Mouse (Mus musculus) left cerebral cortex, adult 9 months (tissue): ENCODE measurements at regions not wholly inside any gene's neighbourhood (a gene's known extent, or its start where the extent isn't known, plus 50 kb on each side); places are given as distances from the start of the nearest gene placed in this dataset.
A peak's percentile ranks its signal among the peaks of the same experiment; 100 is the strongest.

ENCODE experiments used
- DNase-seq, 2 experiments: peaks; one replicate each; pipeline ENCODE4 v3.0.0; 2022; ENCODE audit warnings: low spot score in 2 of 2

DNA sequence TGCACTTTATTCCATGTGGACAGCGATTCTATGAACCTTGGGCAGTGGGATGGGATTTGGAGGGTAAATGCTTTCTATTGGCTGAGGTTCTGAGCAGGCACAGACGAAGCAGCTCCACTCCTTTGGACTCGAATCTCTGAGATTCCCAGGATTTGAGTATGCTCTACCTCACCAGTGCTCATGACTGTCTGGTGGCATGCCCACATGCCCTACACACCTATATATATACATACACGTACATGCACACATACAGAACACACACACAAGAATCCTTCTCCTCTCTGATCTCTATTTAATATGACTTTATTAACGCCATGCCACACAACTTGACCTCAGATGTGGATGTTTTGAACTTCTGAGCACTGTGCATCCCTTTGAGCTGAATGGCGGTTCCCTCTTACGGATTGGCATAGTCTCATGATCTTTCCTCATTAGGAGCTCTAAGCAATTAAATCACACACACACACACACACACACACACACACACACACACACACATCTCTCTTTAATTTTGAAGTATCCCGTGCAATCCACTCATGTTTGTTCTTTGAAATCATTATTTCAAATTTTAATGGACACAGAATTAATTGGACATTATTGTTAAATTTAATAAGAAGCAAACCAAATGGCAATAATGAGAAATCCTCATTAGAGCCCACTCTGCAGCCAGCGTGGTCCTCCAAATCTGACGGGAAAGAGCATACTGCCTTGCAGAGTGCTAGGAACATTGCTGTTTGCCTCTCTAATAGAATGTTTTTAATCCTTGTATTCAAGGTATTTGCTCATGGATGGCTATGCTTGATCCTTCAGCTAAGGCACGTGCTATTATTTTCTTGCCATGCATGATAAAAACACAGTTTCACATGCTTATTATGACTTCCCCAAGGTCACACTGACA, 205.1 kb upstream of the Kirrel3 start:
- no peak for DNase-seq

DNA sequence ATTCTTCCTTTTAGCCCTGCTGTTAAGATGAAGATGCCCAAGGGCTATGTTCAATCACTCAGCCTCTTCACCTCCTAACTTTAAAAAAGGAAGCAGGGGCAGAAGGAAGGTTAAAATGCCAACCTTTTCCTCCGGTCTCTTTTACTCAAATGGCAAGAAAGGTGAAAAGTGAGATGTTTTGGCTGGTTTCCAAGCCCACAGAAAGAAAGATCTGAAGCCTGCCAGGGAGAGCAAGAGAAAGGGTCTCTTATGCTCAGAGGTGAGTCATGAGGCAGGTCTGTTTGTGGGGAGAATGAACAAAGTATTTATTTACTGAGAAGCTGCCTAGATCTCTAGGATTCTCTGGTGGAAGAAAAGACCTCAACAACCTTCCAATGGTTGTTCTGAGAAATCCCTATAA, 162.1 kb upstream of the Kirrel3 start:
- DNase-seq, result no peak

DNA sequence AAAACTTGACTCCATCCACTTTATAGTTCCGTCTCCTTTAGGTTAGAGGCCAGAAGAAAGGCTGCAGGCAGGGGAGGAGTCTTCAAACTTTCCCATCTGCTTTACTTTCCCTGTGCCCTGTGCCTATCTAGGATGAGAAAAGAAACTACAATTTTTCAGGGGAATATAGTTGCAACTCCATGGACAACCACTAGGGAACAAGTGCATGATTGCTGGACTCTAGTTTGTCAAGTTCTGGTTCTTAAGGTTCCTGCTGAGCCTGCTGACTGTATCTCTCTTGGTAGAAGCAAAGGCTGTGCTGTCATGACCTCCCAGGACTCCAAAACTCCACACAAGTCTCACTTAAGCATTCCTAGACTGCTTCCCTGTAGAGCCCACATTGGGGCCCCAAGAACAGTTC, 157.0 kb upstream of the Kirrel3 start:
- DNase-seq, result no peak

DNA sequence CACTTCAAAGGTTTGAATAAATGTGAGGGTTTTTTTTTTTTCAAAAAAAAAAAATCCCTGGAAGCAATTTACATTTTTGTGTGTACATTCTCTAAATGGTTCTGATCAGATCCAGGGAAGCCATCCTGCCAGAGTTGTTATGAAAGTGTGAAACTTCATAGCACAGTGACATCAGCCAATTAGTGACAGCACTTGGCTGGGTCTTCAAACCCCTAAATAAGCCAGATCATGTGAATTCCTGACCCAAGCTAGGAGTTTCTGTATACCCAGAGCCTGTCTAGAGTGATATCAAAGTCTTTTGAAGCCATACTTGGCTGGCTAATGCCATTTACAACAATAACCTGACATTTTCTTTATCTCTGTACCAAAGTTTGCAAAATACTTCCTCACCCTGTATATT, 151.6 kb upstream of the Kirrel3 start:
- no peak for DNase-seq

GRCm38 (mm10) chr9:34334555-34335468, 150.9 kb upstream of the Kirrel3 start:
- DNase-seq, result no peak

GRCm38 (mm10) chr9:34348442-34348841, 137.3 kb upstream of the Kirrel3 start:
- no peak for DNase-seq

DNA sequence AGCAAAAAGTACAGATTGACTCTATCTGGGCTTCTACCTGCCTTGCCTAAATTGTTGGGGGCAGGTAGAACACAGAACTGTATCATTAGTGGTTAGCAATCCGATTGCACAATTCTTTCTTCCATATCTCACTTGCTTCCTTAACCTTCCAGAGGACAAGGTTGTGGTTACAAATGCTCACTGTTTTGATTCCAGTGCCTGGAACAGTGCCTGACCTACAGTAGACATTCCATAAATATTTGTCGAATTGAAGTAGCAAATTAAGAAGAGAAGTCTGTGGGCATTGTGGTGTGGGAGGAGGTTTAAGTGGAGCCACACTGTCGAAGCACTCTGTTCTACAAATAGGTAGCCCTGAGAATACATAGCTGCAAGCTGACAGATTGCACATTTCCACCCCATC, 135.7 kb upstream of the Kirrel3 start:
- no peak for DNase-seq

DNA sequence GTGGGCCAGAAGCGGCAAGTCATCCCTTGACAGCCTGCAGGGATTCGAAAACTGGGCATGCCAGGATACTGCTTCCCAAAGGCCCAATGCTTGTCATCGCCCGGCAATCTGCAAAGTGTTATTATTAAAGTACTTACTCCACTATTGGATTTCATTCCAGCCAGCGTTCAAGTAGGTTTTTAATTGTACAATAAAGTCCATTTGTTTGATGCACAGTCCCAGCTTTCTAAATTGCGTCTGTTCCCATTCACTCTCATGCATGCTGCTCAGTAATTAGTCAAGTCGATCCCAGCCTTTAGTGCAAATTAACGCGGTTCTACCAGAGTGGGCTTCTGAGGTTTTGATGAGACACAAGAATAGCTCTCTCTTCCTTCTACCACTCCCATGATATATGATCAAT, 131.9 kb upstream of the Kirrel3 start:
- DNase-seq, result no peak

DNA sequence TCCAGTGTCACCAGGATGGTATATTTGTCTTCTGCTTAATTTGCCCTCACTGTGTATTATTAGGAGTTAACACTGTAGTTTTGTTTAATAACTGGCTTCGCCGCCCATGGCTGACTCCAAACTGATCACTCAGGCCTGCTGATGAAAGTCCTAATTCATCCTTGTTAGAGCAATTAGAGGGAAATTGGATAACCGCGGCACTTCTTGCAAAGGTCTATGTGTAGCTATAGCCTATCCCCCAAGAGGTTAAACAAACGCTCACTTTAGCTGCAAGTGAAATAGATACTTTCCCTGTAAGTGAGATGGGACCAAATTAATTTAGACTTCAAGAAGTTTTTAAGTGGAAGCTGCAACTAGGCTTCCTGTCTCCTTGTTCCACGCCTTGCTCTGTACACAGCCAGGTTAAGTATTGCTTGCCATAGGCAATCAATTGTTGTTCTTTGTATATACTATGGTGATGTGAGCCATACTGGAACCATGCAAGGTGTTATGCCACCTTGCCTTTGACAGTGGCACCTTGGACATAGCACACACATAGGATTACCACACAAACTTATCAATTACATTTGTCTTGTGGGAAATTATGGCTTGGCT, 130.9 kb upstream of the Kirrel3 start:
- DNase-seq, result no peak

- DNase-seq, result no peak
Measured at GRCm38 (mm10) chr9:34370686-34371398, 114.9 kb upstream of the Kirrel3 start.

GRCm38 (mm10) chr9:34375187-34375586, 110.5 kb upstream of the Kirrel3 start:
- DNase-seq, result no peak

DNA sequence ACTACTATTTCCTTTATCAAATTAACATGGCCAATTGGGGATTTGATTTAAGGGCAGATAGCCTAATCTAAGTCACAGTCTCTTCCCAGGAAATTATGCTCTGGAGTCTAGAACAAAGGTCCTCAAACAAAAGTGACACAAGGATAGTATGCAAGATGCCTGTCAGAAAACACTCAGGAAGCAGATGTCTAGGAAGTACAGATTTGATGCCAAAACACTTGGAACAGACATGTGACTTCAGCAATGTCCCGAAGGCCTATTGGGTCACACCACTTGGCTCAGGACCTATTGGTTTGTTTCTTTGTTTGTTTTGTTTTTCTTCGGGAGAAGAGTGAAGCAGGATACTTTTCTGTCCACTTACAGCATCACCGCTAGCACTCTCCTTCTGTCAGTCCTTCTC, 105.7 kb upstream of the Kirrel3 start:
- no peak for DNase-seq

DNA sequence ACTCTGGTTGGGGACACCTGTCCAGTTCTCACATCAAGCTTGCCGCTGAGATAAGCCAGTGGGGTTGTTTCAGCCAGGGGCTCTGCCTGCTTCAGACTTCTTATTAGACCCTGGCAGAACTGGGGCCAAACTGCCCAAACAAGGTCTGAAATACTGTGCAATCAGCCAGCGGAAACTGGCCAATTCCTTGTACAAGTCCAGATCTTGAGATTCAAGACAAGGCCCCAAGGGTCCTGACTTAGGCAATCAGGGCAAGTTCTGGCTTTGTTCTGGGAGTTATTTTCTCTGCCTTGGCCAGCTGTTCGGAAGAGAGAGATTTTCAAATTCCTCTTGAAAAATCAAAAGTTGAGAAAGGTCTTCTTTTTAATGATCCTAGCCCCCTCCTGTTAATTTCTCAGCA, 104.1 kb upstream of the Kirrel3 start:
- DNase-seq, result no peak

DNA sequence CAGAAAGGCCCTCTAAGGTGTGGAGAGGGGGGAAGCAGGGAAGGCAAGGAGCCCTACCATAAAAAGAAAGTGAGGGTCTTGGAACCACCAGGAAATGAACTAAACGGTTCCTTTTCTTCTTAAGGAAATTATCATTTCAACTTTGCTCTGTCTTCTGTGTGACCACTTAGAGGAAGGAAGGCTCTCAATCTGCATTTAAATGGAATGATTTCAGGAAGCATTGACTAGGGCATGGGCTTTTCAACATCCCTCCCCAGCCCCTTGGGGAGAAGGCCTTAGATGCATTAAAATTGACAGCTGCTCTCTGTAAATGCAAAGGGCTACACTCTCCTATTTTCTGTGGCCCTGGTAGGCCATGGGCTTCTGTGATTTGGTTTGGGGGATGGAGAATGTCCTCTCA, 103.5 kb upstream of the Kirrel3 start:
- DNase-seq, result no peak

DNA sequence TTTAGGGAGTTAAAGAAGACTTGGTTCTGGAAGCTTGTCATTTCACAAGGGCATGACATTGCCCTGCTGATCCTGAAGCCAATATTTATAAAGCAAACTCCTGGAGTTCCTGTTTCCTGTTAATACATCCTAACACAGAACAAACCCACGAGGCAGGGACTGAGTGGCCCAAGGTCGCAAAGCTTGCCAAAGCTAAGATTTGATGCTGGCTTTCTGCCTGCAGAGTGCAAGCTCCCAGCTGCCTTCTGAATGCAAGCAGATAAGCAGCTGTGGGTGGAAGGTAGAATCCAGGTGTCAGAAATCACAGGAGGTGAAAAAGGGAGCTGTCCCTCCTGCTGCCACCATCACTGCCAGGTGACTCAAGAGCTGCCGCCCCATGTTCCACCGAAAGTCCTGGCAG, 99.6 kb upstream of the Kirrel3 start:
- DNase-seq, result no peak

DNA sequence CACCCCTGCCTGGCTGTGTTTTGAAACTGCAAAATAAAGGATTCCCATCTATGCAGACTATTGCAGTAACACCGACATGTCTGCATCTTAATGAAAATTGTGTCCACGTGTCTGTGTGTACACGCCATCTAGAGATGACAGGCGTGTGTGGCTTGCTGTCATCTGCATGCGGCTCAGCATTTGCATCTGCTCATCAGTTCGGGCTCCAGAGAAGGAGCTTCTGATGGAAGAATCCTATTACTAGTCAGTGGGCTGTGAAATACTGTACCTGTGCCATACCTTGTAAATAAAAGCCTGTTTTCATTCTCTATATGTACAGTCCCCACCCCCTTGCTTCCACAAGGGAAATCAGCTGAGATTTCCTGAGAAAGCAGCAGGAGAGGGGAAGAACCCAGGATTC, 92.7 kb upstream of the Kirrel3 start:
- DNase-seq, result no peak

DNA sequence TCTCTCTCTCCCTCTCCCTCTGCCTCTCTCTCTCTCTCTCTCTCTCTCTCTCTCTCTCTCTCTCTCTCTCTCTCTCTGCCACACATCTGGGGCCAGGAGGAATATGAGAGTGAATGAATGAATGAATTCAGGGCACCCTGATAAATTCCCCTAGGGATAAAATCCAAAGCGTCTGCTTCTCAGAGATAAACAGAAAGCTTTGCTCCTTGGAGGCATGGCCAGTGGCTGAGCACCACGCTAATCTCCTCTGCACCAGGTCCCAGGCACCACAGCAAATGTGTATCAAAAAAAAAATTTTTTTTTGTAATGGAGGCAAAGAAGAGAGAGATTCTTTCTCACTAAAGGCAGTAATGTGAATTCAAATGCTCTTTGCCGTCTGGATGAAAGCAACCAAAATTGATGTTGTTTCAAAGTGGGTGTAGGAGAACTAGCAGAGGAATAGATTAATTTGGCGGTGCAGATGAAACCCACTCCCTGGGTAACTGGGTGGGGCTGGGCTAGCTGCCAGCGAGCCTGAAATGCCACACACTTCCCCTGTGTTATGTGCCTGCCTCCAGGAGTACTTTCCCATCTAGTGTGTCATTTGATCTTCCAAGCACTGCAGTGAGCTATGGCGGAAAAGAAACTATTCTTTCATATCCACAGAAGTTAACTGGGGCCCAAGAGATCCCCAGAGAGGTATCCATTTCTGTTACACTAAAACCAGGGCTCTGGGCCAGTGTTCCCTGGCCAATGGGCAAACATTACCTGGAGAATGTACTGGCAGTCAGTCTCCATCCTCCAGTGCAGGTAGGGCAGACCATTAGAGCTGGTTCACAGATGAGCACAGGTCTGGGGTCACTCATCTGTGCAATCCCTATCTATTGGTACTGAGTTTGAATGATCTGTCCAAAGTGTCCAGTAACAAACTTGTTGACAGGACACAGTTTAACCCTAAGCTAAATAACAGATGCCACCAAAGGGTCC, 89.6 kb upstream of the Kirrel3 start:
- no peak for DNase-seq

- DNase-seq, result peak; percentile 59 to 78
Measured at GRCm38 (mm10) chr9:34411699-34412098, 74.0 kb upstream of the Kirrel3 start.

GRCm38 (mm10) chr9:34416153-34416552, 69.5 kb upstream of the Kirrel3 start:
- DNase-seq, result no peak

- no peak for DNase-seq
Measured at GRCm38 (mm10) chr9:34418100-34418499, 67.6 kb upstream of the Kirrel3 start.

DNA sequence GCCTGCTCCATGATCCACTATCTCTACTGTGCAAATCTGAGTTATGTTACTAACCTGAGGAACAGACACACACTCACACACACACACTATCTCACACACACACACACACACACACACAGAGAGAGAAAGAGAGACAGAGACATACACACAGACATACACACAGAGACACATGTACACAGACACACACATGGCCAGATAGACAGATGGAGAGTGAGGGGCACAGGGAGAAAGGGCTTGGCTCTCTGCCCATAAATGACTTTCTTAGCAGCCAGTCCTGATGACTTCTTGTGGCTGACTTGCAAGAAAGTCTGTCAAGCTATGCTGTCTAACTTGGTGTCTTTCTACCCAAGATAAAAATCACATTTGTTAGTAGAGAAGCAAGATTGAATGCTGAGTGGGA, 63.7 kb upstream of the Kirrel3 start:
- DNase-seq, result no peak
